Mouse (Mus musculus): ENCODE measurements around the gene Tifa.

DNA sequence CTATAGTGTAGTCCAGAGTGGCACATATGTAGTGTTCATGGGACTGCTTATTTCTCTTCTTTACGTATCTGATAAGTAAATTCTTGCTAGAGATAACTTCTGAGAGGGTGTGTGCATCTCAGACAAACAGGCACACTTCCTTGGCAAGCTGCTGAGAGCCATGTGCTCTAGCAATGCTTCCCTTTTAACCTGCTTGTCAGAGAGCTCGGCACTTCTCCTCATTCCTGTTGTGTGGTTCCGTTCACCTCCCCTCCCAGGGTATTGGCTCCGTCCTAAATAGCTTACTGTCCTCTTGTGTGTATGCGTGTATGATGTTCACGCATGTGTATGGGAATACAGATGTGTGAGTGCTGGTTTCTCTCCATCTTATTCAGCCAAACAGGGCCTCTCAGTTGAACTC, 33.1 kb upstream of the Tifa start:
- TF ChIP-seq CTCF (IDR thresholded peaks at IDR 0.05), result no peak
- no peak for TF ChIP-seq POLR2A (IDR thresholded peaks at IDR 0.05; ENCODE audit: insufficient read depth, low read depth, low read length)
- TF ChIP-seq EP300 (IDR thresholded peaks at IDR 0.05; ENCODE audit: insufficient read depth, low read depth, low read length), result no peak

All from heart, adult 2 months (tissue).